Mouse (Mus musculus): Measurements from ENCODE around the gene Narf. TPM values are rescaled to one million over a fixed set of nuclear protein-coding genes. Genes with fewer than 3 reads are reported as not detected.

Narf gene
- total RNA-seq (2021): 10 to 100 TPM; 58.7 to 62.4 TPM

GRCm38 (mm10) chr11:121236564-121237344, at the start of gene Narf:
Gene Narf (plus strand): TSS chr11:121237253.
- peak; percentile 98 for DNase-seq

- DNase-seq: peak; percentile 66
Observed at GRCm38 (mm10) chr11:121189681-121190080, 47.4 kb upstream of the Narf start.

- no peak for DNase-seq
Observed at GRCm38 (mm10) chr11:121192742-121193141, 44.3 kb upstream of the Narf start.

- DNase-seq: no peak
Observed at GRCm38 (mm10) chr11:121193415-121193814, 43.6 kb upstream of the Narf start.

DNA sequence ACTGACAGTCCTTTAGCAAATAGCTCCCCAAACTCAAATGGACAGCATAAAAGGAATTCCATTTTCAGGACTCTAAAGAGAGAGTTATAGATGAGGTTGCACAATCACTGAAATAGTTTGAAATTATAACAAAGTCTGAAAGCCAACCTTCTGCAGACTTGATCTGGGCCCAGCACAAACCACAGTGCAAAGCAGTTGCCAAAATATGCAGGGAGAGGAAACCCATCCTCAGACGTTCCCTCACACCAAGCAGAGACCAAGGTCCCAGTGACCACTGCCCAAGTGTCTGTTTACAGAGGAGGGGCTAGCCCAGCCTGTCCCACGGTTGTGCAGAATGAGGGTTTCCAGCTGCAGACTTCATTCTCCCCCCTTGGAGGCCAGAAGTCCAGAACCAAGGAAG, 38.4 kb upstream of the Narf start:
- no peak for DNase-seq

GRCm38 (mm10) chr11:121199851-121200250, 37.2 kb upstream of the Narf start:
- DNase-seq: no peak

DNA sequence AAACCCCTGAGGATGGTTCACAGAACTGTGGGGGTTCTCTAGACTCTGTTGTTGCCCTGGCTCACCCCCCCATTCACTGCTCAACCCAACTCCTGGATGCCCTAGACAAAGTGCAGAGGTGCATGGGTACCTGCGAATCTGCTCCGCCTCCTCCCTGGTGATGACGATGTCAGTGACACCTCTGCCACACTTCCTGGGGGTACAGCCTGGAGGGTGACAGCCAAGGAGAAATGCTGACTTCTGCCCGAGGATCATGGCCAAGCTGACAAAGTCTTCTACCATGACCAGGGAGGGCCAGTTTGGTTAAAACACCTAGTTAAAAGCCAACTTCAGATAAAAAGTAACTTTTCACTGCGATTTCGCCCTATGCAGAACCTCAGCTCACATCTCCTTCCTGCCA, 36.3 kb upstream of the Narf start:
- DNase-seq: no peak

GRCm38 (mm10) chr11:121201436-121202198, 35.4 kb upstream of the Narf start:
- peak; percentile 52 for DNase-seq

GRCm38 (mm10) chr11:121203859-121204160, 33.2 kb upstream of the Narf start:
- DNase-seq: no peak

- DNase-seq: peak; percentile 97
Observed at GRCm38 (mm10) chr11:121204161-121205006, 32.7 kb upstream of the Narf start, which contains the start of the genes Hexdc and Ogfod3. Gene Hexdc (plus strand): TSS chr11:121204433. Gene Ogfod3 (minus strand): TSS chr11:121204711.

- no peak for DNase-seq
Observed at GRCm38 (mm10) chr11:121216831-121217230, 20.2 kb upstream of the Narf start.

- DNase-seq: no peak
Observed at GRCm38 (mm10) chr11:121219776-121220175, 17.3 kb upstream of the Narf start.

DNA sequence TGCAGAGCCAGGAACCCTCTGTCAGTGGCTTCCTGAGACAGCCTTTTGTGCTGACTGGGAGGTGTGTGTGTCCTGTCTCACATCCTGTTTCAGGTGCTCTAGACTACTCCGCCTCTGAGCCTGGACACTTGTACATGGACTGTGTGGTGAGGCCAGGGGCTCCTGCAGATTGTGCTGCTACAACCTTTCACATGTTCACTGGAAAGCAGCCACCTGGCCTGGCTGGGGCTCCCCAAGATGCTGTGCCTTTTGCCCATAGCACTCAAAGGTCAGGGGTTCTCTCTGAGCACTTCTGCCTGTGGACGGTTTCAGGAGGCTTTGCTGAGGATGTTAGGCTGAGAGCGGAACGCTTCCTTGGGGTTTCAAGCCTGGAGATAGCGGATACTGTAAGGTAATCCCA, 16.3 kb upstream of the Narf start:
- no peak for DNase-seq

GRCm38 (mm10) chr11:121221321-121222010, 15.6 kb upstream of the Narf start:
- peak; percentile 65 for DNase-seq

DNA sequence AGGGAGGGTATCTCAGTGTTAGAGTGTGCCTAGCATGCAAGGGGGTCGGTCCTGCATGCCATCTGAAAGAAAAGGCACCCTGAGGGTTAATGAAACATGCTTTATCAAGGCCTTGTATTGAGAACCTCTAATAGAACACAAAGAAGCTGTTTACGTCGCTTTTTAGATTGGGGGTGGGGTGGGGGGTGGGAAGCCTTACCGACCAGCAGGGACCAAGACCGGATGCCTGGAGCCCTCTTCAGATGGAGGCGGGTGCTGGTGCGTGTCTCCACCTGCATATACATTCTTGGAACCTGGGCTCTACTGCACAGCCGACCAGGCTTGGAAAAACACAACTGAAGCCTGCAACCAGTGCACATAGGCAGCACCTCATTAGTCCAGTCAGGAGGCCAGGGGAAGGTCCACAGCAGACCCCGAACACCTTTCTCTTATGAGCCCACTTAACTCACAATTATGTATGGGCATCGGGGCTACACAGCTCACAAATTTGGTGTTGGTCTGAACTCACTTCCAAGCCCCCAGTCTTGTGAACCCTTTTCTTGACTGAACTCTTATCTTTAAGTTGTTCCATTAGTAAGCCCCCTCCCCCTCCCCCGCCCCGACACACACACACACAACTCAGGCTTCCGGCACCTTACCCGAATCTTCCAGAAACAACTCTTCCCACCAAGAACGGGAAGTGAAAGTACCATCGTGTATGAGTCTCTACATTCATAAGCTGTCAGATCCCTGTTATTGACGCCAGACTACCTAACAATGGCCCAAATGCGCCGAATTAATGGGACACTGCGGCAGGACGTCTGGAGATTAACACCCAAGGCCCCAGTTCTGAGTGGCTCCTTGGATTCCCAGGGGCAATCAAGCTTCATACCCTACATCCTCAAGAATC, 8.7 kb upstream of the Narf start:
- DNase-seq: no peak

GRCm38 (mm10) chr11:121229018-121229439, 8.0 kb upstream of the Narf start, which contains the start of gene Cybc1:
Gene Cybc1 (minus strand): TSS chr11:121229322.
- peak; percentile 71 for DNase-seq

DNA sequence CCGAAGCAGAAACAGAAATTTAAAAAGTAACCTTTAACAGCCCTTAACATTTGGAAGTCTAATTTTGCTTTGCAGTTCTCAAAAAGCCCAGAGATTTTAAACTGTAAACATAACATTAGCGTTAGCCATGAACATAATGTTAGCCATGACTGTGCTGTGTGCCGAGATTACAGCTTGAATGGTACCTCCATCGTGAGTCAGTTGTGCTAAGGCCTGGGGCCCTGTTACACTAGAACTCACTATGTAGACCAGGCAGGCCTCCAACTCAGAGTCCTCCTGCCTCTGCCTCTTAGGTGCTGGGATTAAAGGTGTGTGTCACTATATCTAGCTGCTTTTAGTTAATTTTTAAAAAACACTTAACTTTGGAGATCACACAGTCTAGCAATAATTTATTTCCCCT, 5.9 kb upstream of the Narf start:
- no peak for DNase-seq

DNA sequence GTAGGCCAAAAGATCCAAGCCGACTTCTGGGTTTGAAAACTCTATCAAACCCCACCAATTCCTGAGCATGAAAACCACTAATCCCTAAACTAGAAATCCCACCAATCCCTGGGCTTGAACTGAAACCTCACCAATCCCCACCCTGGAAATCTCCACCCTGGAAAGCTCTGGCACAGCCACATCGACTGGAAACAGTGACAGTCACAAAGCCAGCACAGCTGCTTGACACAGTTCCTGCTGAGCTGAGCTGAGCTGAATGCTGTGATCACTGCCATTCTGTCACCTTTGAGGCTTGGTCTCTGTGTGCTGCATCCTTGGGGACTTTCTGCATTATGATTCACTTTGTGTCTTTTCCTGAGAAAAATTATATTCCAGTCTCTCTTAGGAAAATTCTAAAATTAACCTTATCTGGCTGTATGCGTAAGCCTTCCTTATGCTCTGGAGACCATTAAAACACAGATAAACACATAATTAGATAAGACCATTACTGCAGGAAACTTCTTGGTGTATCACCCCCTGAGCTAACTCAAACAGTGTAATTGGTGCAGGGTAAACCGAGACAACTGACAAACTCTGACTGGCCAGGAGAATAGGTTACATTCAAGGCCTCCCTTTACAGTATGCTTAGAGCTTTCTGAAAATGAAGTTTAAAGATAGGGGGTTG, 5.3 kb upstream of the Narf start:
- DNase-seq: peak; percentile 48

DNA sequence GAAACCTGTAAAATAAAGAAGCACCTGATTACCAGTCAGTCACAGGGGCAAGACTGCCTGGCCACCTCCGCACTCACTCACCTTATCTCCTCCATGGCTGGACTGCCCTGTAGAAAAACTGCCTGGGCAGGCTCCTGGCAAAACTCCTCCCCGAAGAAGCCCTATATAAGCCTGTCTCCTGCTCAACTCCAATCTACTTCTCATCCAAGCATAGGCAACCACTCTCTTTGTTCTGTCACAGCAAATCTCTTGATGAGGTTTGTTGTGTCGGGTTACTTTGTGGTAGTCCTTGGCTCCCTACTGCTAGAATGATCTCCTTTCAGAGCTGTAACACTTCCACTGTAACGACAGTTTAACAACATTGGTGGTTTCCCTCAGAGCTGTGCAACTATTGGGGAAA, 4.3 kb upstream of the Narf start:
- peak; percentile 14 for DNase-seq

GRCm38 (mm10) chr11:121235475-121236238, 1.4 kb upstream of the Narf start:
- DNase-seq: peak; percentile 46
